Mouse (Mus musculus): ENCODE results near the gene Arhgef3. TPM values are rescaled to one million over a fixed set of nuclear protein-coding genes. Genes with fewer than 3 reads are reported as not detected.

Gene Arhgef3
- polyA plus RNA-seq, 2 experiments, result 2.6 to 5.4 TPM

DNA sequence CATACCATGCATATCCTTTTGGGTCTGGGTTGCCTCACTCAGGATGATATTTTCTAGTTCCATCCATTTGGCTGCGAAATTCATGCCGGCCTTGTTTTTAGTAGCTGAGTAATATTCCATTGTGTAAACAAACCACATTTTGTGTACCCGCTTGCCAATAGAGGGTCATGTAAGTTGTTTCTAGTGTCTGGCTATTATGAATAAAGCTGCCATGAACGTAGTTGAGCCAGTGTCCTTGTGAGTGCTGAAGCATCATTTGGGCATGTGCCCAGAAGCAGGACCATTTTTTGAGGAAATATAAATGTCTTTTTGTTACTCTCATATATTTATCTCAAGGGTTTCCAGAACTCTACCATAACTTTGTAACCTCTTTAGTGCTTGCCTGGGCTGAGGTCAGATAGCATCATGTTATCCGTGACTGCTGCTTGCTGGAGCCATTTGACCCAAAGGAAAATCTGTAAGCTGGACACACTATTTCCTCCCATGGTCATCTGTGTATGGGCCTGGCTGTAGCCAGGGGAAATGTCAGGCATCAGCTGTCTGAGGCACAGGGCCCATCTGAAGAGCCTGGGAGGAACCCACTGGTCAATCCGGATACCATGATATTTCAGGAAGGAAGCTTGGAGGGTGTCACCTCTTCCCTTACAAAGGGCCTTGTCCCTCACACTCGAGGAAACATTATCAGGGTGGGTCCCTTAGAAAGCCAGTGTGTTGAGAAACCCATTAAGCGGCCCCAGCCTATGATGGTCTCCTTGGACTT, 63.3 kb downstream of the Arhgef3 start:
- Histone ChIP-seq H3K4me3 (ENCODE audit: insufficient read depth in 1 of 2, low read depth in 2 of 2, low read length in 2 of 2) (no peak overlapping the region), H3K9ac (replicated peaks) (no peak overlapping the region), H3K9me3 (ENCODE audit: control insufficient read depth, low read length) (no peaks in the 10 kb centered on the region), H3K27ac (no peak overlapping the region), H3K4me1 (replicated peaks; ENCODE audit: control insufficient read depth in 2 of 2, insufficient read depth in 2 of 2, low read length in 1 of 2) (peaks cover 0 to 2% of the 10 kb centered on the region in 2 experiments; a peak in 1 of 4 replicates), H3K4me2 (ENCODE audit: low read depth) (no peak overlapping the region), H3K36me3 (replicated peaks; ENCODE audit: control insufficient read depth, insufficient read depth, low read depth) (no peaks in the 10 kb centered on the region), H3K27me3 (ENCODE audit: control insufficient read depth, insufficient read depth, low read length) (no peaks in the 10 kb centered on the region)
- no peak for TF ChIP-seq CTCF (IDR thresholded peaks at IDR 0.05; ENCODE audit: low read depth)
- TF ChIP-seq EP300 (IDR thresholded peaks at IDR 0.05; ENCODE audit: low read depth), result no peak
- DNase-seq (ENCODE audit: low read depth in 3 of 3, low spot score in 3 of 3) (no peak), ATAC-seq (ENCODE audit: insufficient read depth) (no peak)
- 52% methylated on average over 8 of the region's 8 CpGs for WGBS (ENCODE audit: insufficient replicate concordance)

DNA sequence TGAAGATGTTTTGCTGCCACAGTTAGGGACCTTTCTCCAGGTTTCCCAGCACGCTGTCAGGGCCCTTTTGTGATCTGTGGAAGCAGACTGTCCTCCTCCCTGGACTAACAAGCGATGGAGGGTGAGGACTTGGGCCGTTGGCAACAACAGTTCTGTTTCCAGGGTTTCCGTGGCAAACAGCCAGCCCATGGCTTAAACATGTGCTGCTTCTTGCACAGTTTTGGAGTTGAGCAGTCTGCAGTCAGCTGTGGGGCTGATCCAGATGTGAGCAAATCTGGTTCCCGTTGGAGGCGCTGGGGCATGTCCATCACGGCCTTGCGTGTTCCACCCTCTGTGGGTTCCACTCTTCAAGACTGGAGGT, 63.8 kb downstream of the Arhgef3 start:
- DNase-seq (ENCODE audit: low read depth in 3 of 3, low spot score in 3 of 3) (no peak), ATAC-seq (ENCODE audit: insufficient read depth) (no peak)
- no peaks in the 10 kb centered on the region for H3K27me3 ChIP-seq (ENCODE audit: control insufficient read depth, insufficient read depth, low read length)
- TF ChIP-seq CTCF (IDR thresholded peaks at IDR 0.05; ENCODE audit: low read depth), result no peak
- no peak for TF ChIP-seq EP300 (IDR thresholded peaks at IDR 0.05; ENCODE audit: low read depth)
- H3K4me3 ChIP-seq (ENCODE audit: insufficient read depth in 1 of 2, low read depth in 2 of 2, low read length in 2 of 2), result no peak overlapping the region
- no peak overlapping the region for H3K4me2 ChIP-seq (ENCODE audit: low read depth)
- no peaks in the 10 kb centered on the region for H3K9me3 ChIP-seq (ENCODE audit: control insufficient read depth, low read length)
- H3K4me1 ChIP-seq (replicated peaks; ENCODE audit: control insufficient read depth in 2 of 2, insufficient read depth in 2 of 2, low read length in 1 of 2), result peaks cover 0 to 2% of the 10 kb centered on the region in 2 experiments; a peak in 1 of 4 replicates
- H3K36me3 ChIP-seq (replicated peaks; ENCODE audit: control insufficient read depth, insufficient read depth, low read depth), result no peaks in the 10 kb centered on the region
- H3K9ac ChIP-seq (replicated peaks), result no peak overlapping the region
- H3K27ac ChIP-seq, result no peak overlapping the region
- 58% methylated on average over 8 of the region's 8 CpGs for WGBS (ENCODE audit: insufficient replicate concordance)

DNA sequence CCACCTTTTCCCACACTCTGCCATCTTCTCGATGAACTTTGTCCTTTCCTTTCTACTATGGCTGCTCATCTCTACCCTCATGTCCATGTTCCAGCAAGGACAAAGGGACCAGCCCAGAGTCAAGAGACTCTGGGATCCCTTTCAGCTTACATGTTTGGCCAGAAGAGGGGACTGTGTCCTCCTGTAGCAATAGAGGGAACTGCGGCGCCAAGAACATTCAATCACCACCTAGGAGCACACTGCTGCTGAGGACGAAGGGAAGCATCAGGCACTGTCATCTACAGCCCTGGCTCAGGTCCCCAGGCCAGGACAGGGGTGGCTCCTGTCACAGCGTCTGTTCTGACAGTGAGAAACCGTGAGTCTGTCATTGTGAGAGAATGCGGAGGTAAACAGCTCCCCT, 65.1 kb downstream of the Arhgef3 start:
- no peaks in the 10 kb centered on the region for H3K9me3 ChIP-seq (ENCODE audit: control insufficient read depth, low read length)
- H3K27me3 ChIP-seq (ENCODE audit: control insufficient read depth, insufficient read depth, low read length), result no peaks in the 10 kb centered on the region
- H3K4me3 ChIP-seq (ENCODE audit: insufficient read depth in 1 of 2, low read depth in 2 of 2, low read length in 2 of 2), result no peak overlapping the region
- no peak overlapping the region for H3K4me2 ChIP-seq (ENCODE audit: low read depth)
- WGBS (ENCODE audit: insufficient replicate concordance), result 60% methylated on average over 7 of the region's 7 CpGs
- ATAC-seq (ENCODE audit: insufficient read depth) (no peak), DNase-seq (ENCODE audit: low read depth in 3 of 3, low spot score in 3 of 3) (no peak)
- no peak for TF ChIP-seq EP300 (IDR thresholded peaks at IDR 0.05; ENCODE audit: low read depth)
- no peak for TF ChIP-seq CTCF (IDR thresholded peaks at IDR 0.05; ENCODE audit: low read depth)
- no peaks in the 10 kb centered on the region for H3K36me3 ChIP-seq (replicated peaks; ENCODE audit: control insufficient read depth, insufficient read depth, low read depth)
- peaks cover 0 to 2% of the 10 kb centered on the region in 2 experiments; a peak in 1 of 4 replicates for H3K4me1 ChIP-seq (replicated peaks; ENCODE audit: control insufficient read depth in 2 of 2, insufficient read depth in 2 of 2, low read length in 1 of 2)
- H3K9ac ChIP-seq (replicated peaks), result no peak overlapping the region
- no peak overlapping the region for H3K27ac ChIP-seq

DNA sequence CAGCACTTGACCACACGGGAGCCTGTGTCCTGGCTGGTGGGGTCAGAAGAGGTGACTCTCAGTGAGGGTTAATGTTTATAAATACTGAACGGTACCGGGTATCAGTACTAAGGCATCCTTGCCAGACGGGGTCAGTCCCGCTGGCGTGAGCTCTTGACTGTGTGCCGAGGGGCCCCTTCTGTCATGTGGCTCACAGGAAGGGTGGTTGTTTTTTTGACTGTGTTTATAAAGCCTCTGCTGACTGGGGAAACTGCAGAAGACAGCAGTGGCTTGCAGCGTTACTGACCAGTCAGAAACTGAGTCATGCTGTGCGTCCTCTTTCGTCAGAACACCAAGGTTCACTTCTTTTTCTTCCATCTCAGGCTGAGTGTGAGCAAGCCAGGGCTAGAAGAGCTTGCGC, 67.4 kb downstream of the Arhgef3 start:
- no peaks in the 10 kb centered on the region for H3K27me3 ChIP-seq (ENCODE audit: control insufficient read depth, insufficient read depth, low read length)
- peaks cover 0 to 2% of the 10 kb centered on the region in 2 experiments; a peak in 1 of 4 replicates for H3K4me1 ChIP-seq (replicated peaks; ENCODE audit: control insufficient read depth in 2 of 2, insufficient read depth in 2 of 2, low read length in 1 of 2)
- H3K4me2 ChIP-seq (ENCODE audit: low read depth), result no peak overlapping the region
- DNase-seq (ENCODE audit: low read depth in 3 of 3, low spot score in 3 of 3) (no peak), ATAC-seq (ENCODE audit: insufficient read depth) (no peak)
- no peaks in the 10 kb centered on the region for H3K9me3 ChIP-seq (ENCODE audit: control insufficient read depth, low read length)
- no peak overlapping the region for H3K4me3 ChIP-seq (ENCODE audit: insufficient read depth in 1 of 2, low read depth in 2 of 2, low read length in 2 of 2)
- H3K9ac ChIP-seq (replicated peaks), result no peak overlapping the region
- TF ChIP-seq EP300 (IDR thresholded peaks at IDR 0.05; ENCODE audit: low read depth) (no peak), CTCF (IDR thresholded peaks at IDR 0.05; ENCODE audit: low read depth) (no peak)
- no peak overlapping the region for H3K27ac ChIP-seq
- WGBS (ENCODE audit: insufficient replicate concordance), result 48% methylated on average over 11 of the region's 11 CpGs
- H3K36me3 ChIP-seq (replicated peaks; ENCODE audit: control insufficient read depth, insufficient read depth, low read depth), result no peaks in the 10 kb centered on the region

DNA sequence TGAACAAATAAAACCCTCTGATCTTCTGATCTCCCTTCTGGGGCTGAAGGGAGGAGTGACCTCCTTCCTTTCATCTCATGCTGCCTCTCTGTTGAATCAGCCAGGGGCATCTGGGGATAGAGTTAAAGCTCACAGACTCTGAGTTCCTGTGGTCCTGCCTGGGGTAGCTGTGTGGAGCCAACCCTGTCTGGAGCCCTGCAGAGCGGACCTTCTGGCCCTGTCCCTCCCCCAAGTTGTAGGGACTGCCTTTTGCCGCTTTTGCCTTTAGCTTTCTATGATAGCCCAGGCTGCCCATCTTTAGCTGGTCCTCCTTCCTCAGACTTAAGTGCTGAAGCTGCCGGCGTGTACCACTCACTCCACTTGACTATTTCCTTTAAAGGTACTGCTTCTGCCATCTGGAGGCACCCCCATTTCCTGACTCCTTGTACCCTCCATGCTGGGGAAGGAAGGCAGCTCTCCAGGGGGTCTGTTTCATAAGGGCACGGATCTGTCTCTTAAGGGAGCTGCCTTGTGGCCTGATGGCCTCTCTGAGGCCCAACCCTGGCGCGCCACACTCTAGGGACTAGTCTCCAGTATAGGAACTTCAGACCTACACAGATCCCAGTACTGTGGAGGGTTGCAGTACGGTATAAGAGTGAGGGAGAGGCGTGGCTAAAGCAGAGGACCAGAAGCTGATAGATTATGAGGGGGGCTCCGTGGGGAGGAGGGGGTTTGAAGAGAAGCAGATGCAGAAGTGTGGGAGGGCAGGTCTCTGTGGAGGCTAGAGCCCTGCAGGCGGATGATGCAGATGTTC, 68.1 kb downstream of the Arhgef3 start:
- H3K9ac ChIP-seq (replicated peaks), result no peak overlapping the region
- peaks cover 0 to 2% of the 10 kb centered on the region in 2 experiments; a peak in 1 of 4 replicates for H3K4me1 ChIP-seq (replicated peaks; ENCODE audit: control insufficient read depth in 2 of 2, insufficient read depth in 2 of 2, low read length in 1 of 2)
- ATAC-seq (ENCODE audit: insufficient read depth), result no peak
- no peak for TF ChIP-seq EP300 (IDR thresholded peaks at IDR 0.05; ENCODE audit: low read depth)
- TF ChIP-seq CTCF (IDR thresholded peaks at IDR 0.05; ENCODE audit: low read depth), result no peak
- H3K4me2 ChIP-seq (ENCODE audit: low read depth), result no peak overlapping the region
- no peak for DNase-seq (ENCODE audit: low read depth in 3 of 3, low spot score in 3 of 3)
- no peaks in the 10 kb centered on the region for H3K36me3 ChIP-seq (replicated peaks; ENCODE audit: control insufficient read depth, insufficient read depth, low read depth)
- no peaks in the 10 kb centered on the region for H3K9me3 ChIP-seq (ENCODE audit: control insufficient read depth, low read length)
- no peak overlapping the region for H3K27ac ChIP-seq
- WGBS (ENCODE audit: insufficient replicate concordance), result 47% methylated on average over 11 of the region's 11 CpGs
- H3K4me3 ChIP-seq (ENCODE audit: insufficient read depth in 1 of 2, low read depth in 2 of 2, low read length in 2 of 2), result no peak overlapping the region
- no peaks in the 10 kb centered on the region for H3K27me3 ChIP-seq (ENCODE audit: control insufficient read depth, insufficient read depth, low read length)
